Mouse (Mus musculus): Measurements from ENCODE around the gene Phkg2. TPM values are rescaled to one million over a fixed set of nuclear protein-coding genes. Genes with fewer than 3 reads are reported as not detected.

The Phkg2 gene
- polyA plus RNA-seq, 1 experiment from 2014 or later, result 59.4 TPM

- Histone ChIP-seq H3K4me3 (ENCODE audit: low read depth, low read length) (no peak overlapping the region), H3K27me3 (ENCODE audit: control insufficient read depth, insufficient read depth, low read depth, low read length) (no peaks in the 10 kb centered on the region), H3K9me3 (replicated peaks; ENCODE audit: control insufficient read depth, low read length, poor library complexity, severe bottlenecking) (no peaks in the 10 kb centered on the region), H3K36me3 (ENCODE audit: control insufficient read depth, insufficient read depth, low read length) (no peaks in the 10 kb centered on the region), H3K4me1 (ENCODE audit: control insufficient read depth, insufficient read depth, low read length) (no peaks in the 10 kb centered on the region), H3K27ac (ENCODE audit: low read length) (no peak overlapping the region), H3K4me2 (ENCODE audit: low read length) (no peak overlapping the region), H3K9ac (ENCODE audit: low read depth, low read length) (no peak overlapping the region)
- 85% methylated on average over 5 of the region's 5 CpGs for WGBS
- no peak for ATAC-seq
Measured at GRCm38 (mm10) chr7:127628646-127629045, 55.5 kb downstream of the Phkg2 start.

- H3K27me3 ChIP-seq (ENCODE audit: control insufficient read depth, insufficient read depth, low read depth, low read length), result no peaks in the 10 kb centered on the region
- H3K9ac ChIP-seq (ENCODE audit: low read depth, low read length), result no peak overlapping the region
- WGBS, result 58% methylated on average over 4 of the region's 4 CpGs
- H3K4me2 ChIP-seq (ENCODE audit: low read length), result no peak overlapping the region
- H3K27ac ChIP-seq (ENCODE audit: low read length), result no peak overlapping the region
- no peaks in the 10 kb centered on the region for H3K9me3 ChIP-seq (replicated peaks; ENCODE audit: control insufficient read depth, low read length, poor library complexity, severe bottlenecking)
- ATAC-seq, result no peak
- H3K4me1 ChIP-seq (ENCODE audit: control insufficient read depth, insufficient read depth, low read length), result no peaks in the 10 kb centered on the region
- H3K4me3 ChIP-seq (ENCODE audit: low read depth, low read length), result no peak overlapping the region
- H3K36me3 ChIP-seq (ENCODE audit: control insufficient read depth, insufficient read depth, low read length), result no peaks in the 10 kb centered on the region
Measured at GRCm38 (mm10) chr7:127631416-127631815, 58.3 kb downstream of the Phkg2 start.

Other genes starting within 250 kb of the Phkg2 start
- gene Zfp768, start 227.8 kb upstream of the Phkg2 start, polyA plus RNA-seq (2015; fragmentation: Nextera tagmentation; extraction: Ambion mirVana), result 16.3 and 17.7 TPM in 2 replicates
- gene Zfp747, start 197.3 kb upstream of the Phkg2 start, polyA plus RNA-seq (2015; fragmentation: Nextera tagmentation; extraction: Ambion mirVana), result 10.1 and 10.5 TPM in 2 replicates
- gene 9130019O22Rik, start 186.2 kb upstream of the Phkg2 start, polyA plus RNA-seq (2015; fragmentation: Nextera tagmentation; extraction: Ambion mirVana), result 4.6 and 5.4 TPM in 2 replicates
- 4.9 and 6.3 TPM in 2 replicates for gene E430018J23Rik, start 179.7 kb upstream of the Phkg2 start, polyA plus RNA-seq (2015; fragmentation: Nextera tagmentation; extraction: Ambion mirVana)
- 4.9 and 5.3 TPM in 2 replicates for gene Zfp764, start 166.5 kb upstream of the Phkg2 start, polyA plus RNA-seq (2015; fragmentation: Nextera tagmentation; extraction: Ambion mirVana)
- 27.7 and 28.1 TPM in 2 replicates for gene Zfp688, start 151.3 kb upstream of the Phkg2 start, polyA plus RNA-seq (2015; fragmentation: Nextera tagmentation; extraction: Ambion mirVana)
- 16.5 and 17.6 TPM in 2 replicates for gene Zfp689, start 124.2 kb upstream of the Phkg2 start, polyA plus RNA-seq (2015; fragmentation: Nextera tagmentation; extraction: Ambion mirVana)
- 32.9 and 36.0 TPM in 2 replicates for gene Prr14, start 113.7 kb upstream of the Phkg2 start, polyA plus RNA-seq (2015; fragmentation: Nextera tagmentation; extraction: Ambion mirVana)
- gene Fbrs, start 94.1 kb upstream of the Phkg2 start, polyA plus RNA-seq (2015; fragmentation: Nextera tagmentation; extraction: Ambion mirVana), result 9.1 and 12.5 TPM in 2 replicates
- 38.4 and 49.5 TPM in 2 replicates for gene Srcap, start 61.4 kb upstream of the Phkg2 start, polyA plus RNA-seq (2015; fragmentation: Nextera tagmentation; extraction: Ambion mirVana)
- gene Gm42715, start 53.8 kb upstream of the Phkg2 start, polyA plus RNA-seq (2015; fragmentation: Nextera tagmentation; extraction: Ambion mirVana), result 14.1 and 15.7 TPM in 2 replicates
- 8.5 and 9.4 TPM in 2 replicates for gene Tmem265, start 11.9 kb upstream of the Phkg2 start, polyA plus RNA-seq (2015; fragmentation: Nextera tagmentation; extraction: Ambion mirVana)
- 10.2 and 11.9 TPM in 2 replicates for gene Ccdc189, start 15.3 kb downstream of the Phkg2 start, polyA plus RNA-seq (2015; fragmentation: Nextera tagmentation; extraction: Ambion mirVana)
- 50.3 and 56.7 TPM in 2 replicates for gene Rnf40, start 15.4 kb downstream of the Phkg2 start, polyA plus RNA-seq (2015; fragmentation: Nextera tagmentation; extraction: Ambion mirVana)
- 18.3 and 22.4 TPM in 2 replicates for gene Zfp629, start 42.5 kb downstream of the Phkg2 start, polyA plus RNA-seq (2015; fragmentation: Nextera tagmentation; extraction: Ambion mirVana)
- gene Bcl7c, start 135.6 kb downstream of the Phkg2 start, polyA plus RNA-seq (2015; fragmentation: Nextera tagmentation; extraction: Ambion mirVana), result 41.7 and 43.2 TPM in 2 replicates
- 3.2 and 3.3 TPM in 2 replicates for gene Ctf1, start 139.4 kb downstream of the Phkg2 start, polyA plus RNA-seq (2015; fragmentation: Nextera tagmentation; extraction: Ambion mirVana)
- gene Ctf2, start 158.8 kb downstream of the Phkg2 start, polyA plus RNA-seq (2015; fragmentation: Nextera tagmentation; extraction: Ambion mirVana), result 0.10 TPM in 1 of 2 replicates, not detected in the other
- gene Fbxl19, start 171.2 kb downstream of the Phkg2 start, polyA plus RNA-seq (2015; fragmentation: Nextera tagmentation; extraction: Ambion mirVana), result 7.4 and 8.0 TPM in 2 replicates
- 8.8 TPM in 2 replicates for gene Orai3, start 196.5 kb downstream of the Phkg2 start, polyA plus RNA-seq (2015; fragmentation: Nextera tagmentation; extraction: Ambion mirVana)
- 12.8 and 18.0 TPM in 2 replicates for gene Setd1a, start 203.3 kb downstream of the Phkg2 start, polyA plus RNA-seq (2015; fragmentation: Nextera tagmentation; extraction: Ambion mirVana)
- not detected in 2 replicates for gene Gm49388, start 212.3 kb downstream of the Phkg2 start, polyA plus RNA-seq (2015; fragmentation: Nextera tagmentation; extraction: Ambion mirVana)
- 8.4 and 10.3 TPM in 2 replicates for gene Hsd3b7, start 227.3 kb downstream of the Phkg2 start, polyA plus RNA-seq (2015; fragmentation: Nextera tagmentation; extraction: Ambion mirVana)

All from midbrain, embryonic 16.5 days (tissue).